Mouse (Mus musculus) embryo, embryonic 11 days (tissue): ENCODE results near the gene Ankrd2.

Experiments used
- DNase-seq: peaks from one replicate; pipeline ENCODE4 v3.0.0-alpha.2; 2015

Gene Ankrd2

GRCm38 (mm10) chr19:42035456-42036248 is at the start of gene Ankrd2:
Gene Ankrd2, plus strand, starts transcription at chr19:42036000.
- DNase-seq, result peak; percentile 87

GRCm38 (mm10) chr19:41987206-41987605 is 48.6 kb upstream of the Ankrd2 start:
- no peak for DNase-seq

- no peak for DNase-seq
Measured at GRCm38 (mm10) chr19:41989810-41990209, 46.0 kb upstream of the Ankrd2 start.

- DNase-seq, result no peak
Measured at GRCm38 (mm10) chr19:41991926-41992477, 43.8 kb upstream of the Ankrd2 start.

- no peak for DNase-seq
Measured at GRCm38 (mm10) chr19:41992971-41993370, 42.8 kb upstream of the Ankrd2 start.

GRCm38 (mm10) chr19:41993484-41993883 is 42.3 kb upstream of the Ankrd2 start:
- no peak for DNase-seq

- no peak for DNase-seq
Measured at GRCm38 (mm10) chr19:41994023-41994422, 41.8 kb upstream of the Ankrd2 start.

- DNase-seq, result no peak
Measured at GRCm38 (mm10) chr19:41995483-41995882, 40.3 kb upstream of the Ankrd2 start.

GRCm38 (mm10) chr19:41997090-41997489 is 38.7 kb upstream of the Ankrd2 start:
- DNase-seq, result no peak

GRCm38 (mm10) chr19:41998770-41999548 is 36.8 kb upstream of the Ankrd2 start:
- no peak for DNase-seq

GRCm38 (mm10) chr19:41999688-42000283 is 36.0 kb upstream of the Ankrd2 start:
- no peak for DNase-seq

GRCm38 (mm10) chr19:42000446-42000958 is 35.3 kb upstream of the Ankrd2 start:
- peak; percentile 39 for DNase-seq

- no peak for DNase-seq
Measured at GRCm38 (mm10) chr19:42001253-42001980, 34.4 kb upstream of the Ankrd2 start.

GRCm38 (mm10) chr19:42004258-42004657 is 31.5 kb upstream of the Ankrd2 start:
- no peak for DNase-seq

GRCm38 (mm10) chr19:42005616-42006015 is 30.2 kb upstream of the Ankrd2 start:
- no peak for DNase-seq

GRCm38 (mm10) chr19:42006568-42006967 is 29.2 kb upstream of the Ankrd2 start:
- DNase-seq, result no peak

GRCm38 (mm10) chr19:42008586-42008985 is 27.2 kb upstream of the Ankrd2 start:
- no peak for DNase-seq

GRCm38 (mm10) chr19:42009067-42009466 is 26.7 kb upstream of the Ankrd2 start:
- DNase-seq, result no peak

GRCm38 (mm10) chr19:42010436-42010835 is 25.4 kb upstream of the Ankrd2 start:
- DNase-seq, result no peak

GRCm38 (mm10) chr19:42011123-42011522 is 24.7 kb upstream of the Ankrd2 start:
- DNase-seq, result no peak

GRCm38 (mm10) chr19:42014231-42014825 is 21.5 kb upstream of the Ankrd2 start:
- DNase-seq, result no peak

GRCm38 (mm10) chr19:42015001-42015400 is 20.8 kb upstream of the Ankrd2 start:
- no peak for DNase-seq
